9 mouse cellular contexts compared by ENCODE assay signal in the genomic region with DNA sequence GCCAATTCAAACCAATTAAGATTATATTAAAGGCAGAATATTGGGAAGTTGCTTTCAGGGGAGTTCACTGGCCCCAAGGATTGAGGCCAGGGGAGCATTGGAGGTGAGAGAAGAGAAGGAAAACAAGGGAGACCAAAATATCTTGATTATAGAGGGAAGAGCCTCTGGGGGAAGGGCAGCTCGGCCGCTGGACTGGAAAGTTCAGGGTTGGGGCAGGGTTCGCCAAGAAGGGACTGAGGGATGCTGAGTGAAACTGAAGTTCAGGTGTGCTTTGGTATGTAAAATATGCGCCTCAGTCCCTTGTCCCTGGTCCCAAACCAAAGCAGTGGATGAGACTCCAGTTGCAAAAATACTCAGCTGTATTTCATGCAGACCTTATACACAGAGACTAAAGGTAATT. TPM values are rescaled to one million over a fixed set of nuclear protein-coding genes. Genes with fewer than 3 reads are reported as not detected.
DNase-seq lines count a peak whose midpoint lies in the region; ATAC-seq lines count a peak whose summit lies in the region.
"Had no signal": no experiment of that assay in that cellular context is flagged by ENCODE, and none has a peak within 500 bp of the region (broad histone marks: within the 10 kb centered on the region; RNA-seq: fewer than 3 reads in every experiment).

No protein-coding gene starts in this region.

- intact Hi-C loops in heart, postnatal 25 days (cut with DNase I), result no loop called here

- H3K4me2 ChIP-seq in heart, embryonic 13.5 days, result peak overlapping the region; percentile 94
- peak overlapping the region; percentile 83 for H3K4me2 ChIP-seq in embryonic facial prominence, embryonic 15.5 days (replicated peaks)
- H3K4me2 ChIP-seq in midbrain, embryonic 13.5 days (replicated peaks), result peak overlapping the region; percentile 83

- no peak overlapping the region for H3K27ac ChIP-seq in heart, embryonic 13.5 days (replicated peaks)
- no peak overlapping the region for H3K27ac ChIP-seq in embryonic facial prominence, embryonic 15.5 days (replicated peaks)
- no peak overlapping the region for H3K27ac ChIP-seq in midbrain, embryonic 13.5 days

- 43% methylated on average over 4 of the region's 4 CpGs for WGBS in heart, embryonic 13.5 days
- WGBS in embryonic facial prominence, embryonic 15.5 days, result 49% methylated on average over 4 of the region's 4 CpGs
- 64% methylated on average over 4 of the region's 4 CpGs for WGBS in midbrain, embryonic 13.5 days

- H3K9ac ChIP-seq in heart, embryonic 13.5 days, result no peak overlapping the region
- H3K9ac ChIP-seq in embryonic facial prominence, embryonic 15.5 days, result no peak overlapping the region
- no peak overlapping the region; the same call in 1 of the 2 replicates for H3K9ac ChIP-seq in midbrain, embryonic 13.5 days (replicated peaks)

- H3K36me3 ChIP-seq in heart, embryonic 13.5 days, result no peaks in the 10 kb centered on the region
- no peaks in the 10 kb centered on the region for H3K36me3 ChIP-seq in embryonic facial prominence, embryonic 15.5 days
- H3K36me3 ChIP-seq in midbrain, embryonic 13.5 days, result no peaks in the 10 kb centered on the region

- DNase-seq in heart, postnatal 25 days (ENCODE audit: low spot score), result no peak
- DNase-seq in kidney, adult 8-10 months, result peak; percentile 9 to 33
- no peak for DNase-seq in T-cell, adult 2 months (ENCODE audit: low spot score)
- no peak for DNase-seq in right cerebral cortex, postnatal 25 days
- DNase-seq in right cerebral cortex, postnatal 14 days, result no peak

- no peak for ATAC-seq in heart, embryonic 13.5 days (ENCODE audit: extremely low read depth, insufficient number of reproducible peaks, low FRiP score, low TSS enrichment)
- ATAC-seq in embryonic facial prominence, embryonic 15.5 days (ENCODE audit: insufficient number of reproducible peaks, low FRiP score, low TSS enrichment, low read depth), result no peak
- ATAC-seq in midbrain, embryonic 13.5 days, result no peak

- H3K9me3 ChIP-seq in heart, embryonic 13.5 days, result no peaks in the 10 kb centered on the region
- no peaks in the 10 kb centered on the region for H3K9me3 ChIP-seq in embryonic facial prominence, embryonic 15.5 days (replicated peaks)
- H3K9me3 ChIP-seq in midbrain, embryonic 13.5 days, result no peaks in the 10 kb centered on the region

- peaks cover 12% of the 10 kb centered on the region for H3K4me1 ChIP-seq in heart, embryonic 13.5 days
- peaks cover 12% of the 10 kb centered on the region; the same call in 1 of the 2 replicates for H3K4me1 ChIP-seq in embryonic facial prominence, embryonic 15.5 days
- H3K4me1 ChIP-seq in midbrain, embryonic 13.5 days (replicated peaks), result peaks cover 12% of the 10 kb centered on the region

- H3K27me3 ChIP-seq in heart, embryonic 13.5 days (replicated peaks), result no peaks in the 10 kb centered on the region
- H3K27me3 ChIP-seq in embryonic facial prominence, embryonic 15.5 days, result no peaks in the 10 kb centered on the region
- no peaks in the 10 kb centered on the region for H3K27me3 ChIP-seq in midbrain, embryonic 13.5 days
- H3K27me3 ChIP-seq: Patski had no signal

- H3K4me3 ChIP-seq in heart, embryonic 13.5 days, result peak overlapping the region; percentile 94
- no peak overlapping the region; the same call in 1 of the 2 replicates for H3K4me3 ChIP-seq in embryonic facial prominence, embryonic 15.5 days (replicated peaks)
- H3K4me3 ChIP-seq in midbrain, embryonic 13.5 days (replicated peaks), result peak overlapping the region; percentile 89

RNA-seq across cellular contexts. Expression of gene Tasp1, which starts 0.9 kb away (rescaled TPM):
- polyA plus RNA-seq in heart, embryonic 13.5 days (2015; fragmentation: Nextera tagmentation; extraction: Ambion mirVana), result 11.8 and 12.9 TPM in 2 replicates
- total RNA-seq in heart, postnatal 25 days (2021), result 1 to 10 TPM; 7.3 to 7.4 TPM
- polyA plus RNA-seq in embryonic facial prominence, embryonic 15.5 days (2015; fragmentation: Nextera tagmentation; extraction: Ambion mirVana), result 22.4 and 24.4 TPM in 2 replicates
- polyA plus RNA-seq in midbrain, embryonic 13.5 days (2015; fragmentation: Nextera tagmentation; extraction: Ambion mirVana), result 16.0 and 17.7 TPM in 2 replicates

Comparison
In these comparisons a context has a peak if more than half of its experiments do, and no peak if none do; other contexts are left out.
1. DNase-seq: peak in kidney, adult 8-10 months (2 of 2); none in heart, postnatal 25 days (single experiment), T-cell, adult 2 months (single experiment), right cerebral cortex, postnatal 25 days (single experiment) and right cerebral cortex, postnatal 14 days (single experiment).
2. Peak in every context shown above with its lines, with median percentiles within 50 percentile points of each other: H3K4me2 ChIP-seq.